20 mouse cellular contexts compared by ENCODE assay signal in genomic region chr11:113538406-113538917, GRCm38 (mm10).
A peak's percentile ranks its signal among the peaks of the same experiment; 100 is the strongest.
DNase-seq lines count a peak whose midpoint lies in the region; ATAC-seq and TF ChIP-seq lines count a peak whose summit lies in the region.
"Had no signal": no experiment of that assay in that cellular context is flagged by ENCODE, and none has a peak within 500 bp of the region (broad histone marks: within the 10 kb centered on the region; RNA-seq: fewer than 3 reads in every experiment).

No protein-coding gene starts in this region.

- H3K4me3 ChIP-seq in hindbrain, embryonic 10.5 days = no peak overlapping the region
- H3K4me3 ChIP-seq in hindbrain, embryonic 16.5 days (ENCODE audit: low read length) = no peak overlapping the region
- H3K4me3 ChIP-seq in forebrain, postnatal 0 days (ENCODE audit: low read depth, low read length) = no peak overlapping the region
- no peak overlapping the region for H3K4me3 ChIP-seq in embryonic facial prominence, embryonic 10.5 days
- H3K4me3 ChIP-seq: heart, embryonic 15.5 days; limb, embryonic 10.5 days; liver, embryonic 12.5 days; midbrain, embryonic 10.5 days had no signal

- no peak overlapping the region for H3K4me2 ChIP-seq in hindbrain, embryonic 16.5 days (ENCODE audit: low read length)
- H3K4me2 ChIP-seq in forebrain, postnatal 0 days (ENCODE audit: low read depth) = no peak overlapping the region
- H3K4me2 ChIP-seq: heart, embryonic 15.5 days; liver, embryonic 12.5 days had no signal

- no peak for DNase-seq in hindbrain, embryonic 10.5 days (ENCODE audit: low spot score)
- peak; percentile 49 for DNase-seq in 3T3-L1 (ENCODE audit: low read depth, low spot score)
- peak; percentile 39 for DNase-seq in NIH3T3 (ENCODE audit: low read depth)
- no peak for DNase-seq in forebrain, postnatal 0 days
- DNase-seq in cerebellum, adult 18-20 months = no peak
- DNase-seq in embryonic facial prominence, embryonic 10.5 days (ENCODE audit: low spot score) = no peak
- no peak for DNase-seq in ovary, postnatal 14 days (ENCODE audit: low spot score)
- DNase-seq: cerebellum, adult 8-10 months; embryo, embryonic 11 days; heart, adult 18-20 months; kidney, adult 8-10 months; kidney, postnatal 4 days; right cerebral cortex, adult 18-20 months; spleen, adult 18-20 months; thymus, postnatal 25 days had no signal

- peaks cover 14% of the 10 kb centered on the region for H3K4me1 ChIP-seq in hindbrain, embryonic 10.5 days (replicated peaks)
- H3K4me1 ChIP-seq in hindbrain, embryonic 16.5 days (ENCODE audit: control insufficient read depth, insufficient read depth, low read depth, low read length) = peaks cover 4% of the 10 kb centered on the region; the same call in 1 of the 2 replicates
- 0 out of 2 replicates have a peak, but pooled peaks cover 4% of the 10 kb centered on the region for H3K4me1 ChIP-seq in forebrain, postnatal 0 days (ENCODE audit: insufficient read depth)
- peaks cover 14% of the 10 kb centered on the region for H3K4me1 ChIP-seq in embryonic facial prominence, embryonic 10.5 days
- H3K4me1 ChIP-seq: liver, embryonic 12.5 days had no signal

- TF ChIP-seq CTCF in forebrain, postnatal 0 days (IDR thresholded peaks at IDR 0.05; ENCODE audit: low read depth) = no peak

- 95% methylated on average over 4 of the region's 4 CpGs for WGBS in hindbrain, embryonic 10.5 days
- WGBS in hindbrain, embryonic 16.5 days = 92% methylated on average over 4 of the region's 4 CpGs
- 85% methylated on average over 4 of the region's 4 CpGs for WGBS in forebrain, postnatal 0 days
- 91% methylated on average over 4 of the region's 4 CpGs for WGBS in embryonic facial prominence, embryonic 10.5 days

- H3K27me3 ChIP-seq in hindbrain, embryonic 10.5 days (ENCODE audit: insufficient read depth, poor library complexity, severe bottlenecking) = no peaks in the 10 kb centered on the region
- H3K27me3 ChIP-seq in hindbrain, embryonic 16.5 days (replicated peaks; ENCODE audit: control insufficient read depth, insufficient read depth, low read length) = no peaks in the 10 kb centered on the region
- H3K27me3 ChIP-seq in forebrain, postnatal 0 days (ENCODE audit: insufficient read depth, low read length) = no peaks in the 10 kb centered on the region
- H3K27me3 ChIP-seq in embryonic facial prominence, embryonic 10.5 days (replicated peaks; ENCODE audit: low read depth, poor library complexity, severe bottlenecking) = no peaks in the 10 kb centered on the region
- H3K27me3 ChIP-seq: heart, embryonic 15.5 days; liver, embryonic 12.5 days had no signal

- H3K9me3 ChIP-seq in hindbrain, embryonic 10.5 days = peaks cover 8% of the 10 kb centered on the region; the same call in 1 of the 2 replicates
- no peaks in the 10 kb centered on the region for H3K9me3 ChIP-seq in hindbrain, embryonic 16.5 days (ENCODE audit: control insufficient read depth, low read length)
- H3K9me3 ChIP-seq in forebrain, postnatal 0 days (ENCODE audit: low read length) = no peaks in the 10 kb centered on the region
- no peaks in the 10 kb centered on the region for H3K9me3 ChIP-seq in embryonic facial prominence, embryonic 10.5 days
- H3K9me3 ChIP-seq: heart, embryonic 15.5 days; limb, embryonic 10.5 days; liver, embryonic 12.5 days; midbrain, embryonic 10.5 days had no signal

- no peak for ATAC-seq in hindbrain, embryonic 16.5 days
- no peak for ATAC-seq in forebrain, postnatal 0 days
- ATAC-seq: liver, embryonic 12.5 days had no signal

- H3K36me3 ChIP-seq in hindbrain, embryonic 10.5 days = no peaks in the 10 kb centered on the region
- no peaks in the 10 kb centered on the region for H3K36me3 ChIP-seq in hindbrain, embryonic 16.5 days (ENCODE audit: control insufficient read depth, insufficient read depth, low read length)
- H3K36me3 ChIP-seq in forebrain, postnatal 0 days (ENCODE audit: insufficient read depth) = no peaks in the 10 kb centered on the region
- H3K36me3 ChIP-seq in embryonic facial prominence, embryonic 10.5 days (replicated peaks) = peaks cover 6% of the 10 kb centered on the region; the same call in 1 of the 2 replicates
- H3K36me3 ChIP-seq: heart, embryonic 15.5 days; midbrain, embryonic 10.5 days had no signal

- no peak overlapping the region for H3K9ac ChIP-seq in hindbrain, embryonic 16.5 days (ENCODE audit: low read depth, low read length)
- no peak overlapping the region for H3K9ac ChIP-seq in forebrain, postnatal 0 days
- H3K9ac ChIP-seq: heart, embryonic 15.5 days; liver, embryonic 12.5 days had no signal

- 0 out of 2 replicates have a peak overlapping the region, but pooled peaks have one; percentile 73 for H3K27ac ChIP-seq in hindbrain, embryonic 10.5 days
- H3K27ac ChIP-seq in hindbrain, embryonic 16.5 days (ENCODE audit: low read depth, low read length) = no peak overlapping the region
- H3K27ac ChIP-seq in forebrain, postnatal 0 days (ENCODE audit: low read depth, low read length) = peak overlapping the region; percentile 81
- no peak overlapping the region for H3K27ac ChIP-seq in embryonic facial prominence, embryonic 10.5 days (replicated peaks)
- H3K27ac ChIP-seq: heart, embryonic 15.5 days; limb, embryonic 10.5 days; liver, embryonic 12.5 days; midbrain, embryonic 10.5 days had no signal

Comparison
In these comparisons a context has a peak if more than half of its experiments do, and no peak if none do; other contexts are left out.
1. H3K27ac ChIP-seq: peak in hindbrain, embryonic 10.5 days (single experiment) and forebrain, postnatal 0 days (single experiment); none in hindbrain, embryonic 16.5 days (single experiment) and embryonic facial prominence, embryonic 10.5 days (single experiment).
2. DNase-seq: peak in 3T3-L1 (single experiment) and NIH3T3 (single experiment); none in hindbrain, embryonic 10.5 days (single experiment), forebrain, postnatal 0 days (single experiment), cerebellum, adult 18-20 months (0 of 2), embryonic facial prominence, embryonic 10.5 days (single experiment) and ovary, postnatal 14 days (single experiment).